Mouse (Mus musculus): ENCODE measurements around the gene Kifc5b. TPM values are rescaled to one million over a fixed set of nuclear protein-coding genes. Genes with fewer than 3 reads are reported as not detected.

The Kifc5b gene
- polyA plus RNA-seq (2012; rRNA removed): 6.8 and 7.6 TPM in 2 replicates

DNA sequence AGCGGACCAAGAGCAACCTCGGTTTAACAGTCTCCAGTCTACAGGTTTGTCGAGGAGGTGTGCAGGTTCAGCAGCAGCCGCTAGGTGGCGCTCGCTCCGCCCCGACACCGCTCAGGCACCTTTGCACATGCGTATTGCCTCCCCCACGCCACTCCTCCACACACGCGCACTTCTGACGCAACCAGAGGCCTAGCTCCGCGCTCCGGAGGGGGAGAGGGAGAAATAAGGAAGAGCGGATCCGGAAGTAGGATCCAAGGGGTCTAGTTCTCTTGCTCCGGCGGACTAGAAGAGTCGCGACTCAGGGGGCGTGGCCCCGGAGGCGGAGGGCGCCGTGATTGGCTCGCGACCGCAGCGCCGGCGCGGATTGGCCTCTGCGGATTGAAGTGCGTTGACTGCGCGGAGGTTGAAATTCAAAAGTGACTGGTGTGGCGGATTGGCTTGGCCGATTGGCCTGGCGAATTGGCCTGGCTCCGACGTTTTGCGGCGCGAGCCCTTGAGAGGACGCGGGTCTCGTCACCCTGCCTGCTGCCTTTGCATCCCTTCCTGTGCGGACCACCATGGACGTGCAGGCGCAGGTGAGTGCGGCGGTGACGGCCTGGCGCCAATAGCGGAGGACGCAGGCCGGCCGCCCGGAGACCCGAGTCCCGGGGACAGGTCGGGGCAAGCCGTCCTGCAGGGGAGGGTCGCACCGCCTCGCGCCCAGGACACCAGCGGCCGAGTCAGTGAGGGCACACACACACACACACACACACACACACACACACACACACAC, at the start of gene Kifc5b:
TSS of gene Kifc5b (plus strand) at position 381 of the 772 bp plus-strand sequence.
- H3K27ac ChIP-seq (ENCODE audit: insufficient read depth, low read length): no peak within 1 kb of the TSS
- under 1% methylated on average over 72 of the region's 72 CpGs for WGBS
- TF ChIP-seq CTCF (IDR thresholded peaks at IDR 0.05; ENCODE audit: extremely low read depth, insufficient read depth, insufficient read length, insufficient replicate concordance): peak; percentile 99
- TF ChIP-seq POLR2A (IDR thresholded peaks at IDR 0.05; ENCODE audit: low read depth, low read length): no peak

DNA sequence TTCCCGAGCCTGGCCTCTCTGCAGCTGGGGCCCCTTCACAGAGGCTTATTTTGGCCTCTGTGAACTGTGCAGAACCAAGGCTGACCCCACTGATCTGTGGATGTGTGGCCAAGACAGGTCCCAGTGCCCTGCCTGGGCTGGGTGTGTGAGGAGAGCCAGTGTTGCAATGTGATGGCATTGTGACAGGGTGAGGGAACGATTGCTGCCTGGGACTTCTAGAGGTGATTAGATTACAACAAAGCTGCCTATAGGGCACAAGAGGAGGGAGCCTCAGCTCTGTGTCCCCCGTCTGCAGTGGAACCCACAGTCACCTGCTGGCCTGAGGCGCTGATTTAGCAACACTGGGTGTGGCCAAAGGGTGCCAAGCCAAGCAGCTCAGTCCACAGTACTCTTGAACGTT, 48.1 kb upstream of the Kifc5b start:
- Histone ChIP-seq H3K27me3 (ENCODE audit: control insufficient read depth, insufficient read depth, low read length) (no peaks in the 10 kb centered on the region), H3K27ac (ENCODE audit: insufficient read depth, low read length) (no peak overlapping the region), H3K4me1 (ENCODE audit: control insufficient read depth, insufficient read depth, insufficient read length) (no peaks in the 10 kb centered on the region; the same call in none of the 2 replicates), H3K4me3 (ENCODE audit: extremely low read depth, insufficient read depth, insufficient read length) (no peak overlapping the region), H3K36me3 (ENCODE audit: control insufficient read depth, insufficient read depth, low read length) (no peaks in the 10 kb centered on the region)
- WGBS: 52% methylated on average over 5 of the region's 5 CpGs
- no peak for TF ChIP-seq POLR2A (IDR thresholded peaks at IDR 0.05; ENCODE audit: low read depth, low read length)
- no peak for TF ChIP-seq CTCF (IDR thresholded peaks at IDR 0.05; ENCODE audit: extremely low read depth, insufficient read depth, insufficient read length, insufficient replicate concordance)
- no peak for DNase-seq (ENCODE audit: low read depth in 1 of 2, low spot score in 2 of 2)

More for the DNA sequence above, at the start of gene Kifc5b:
- Histone ChIP-seq H3K36me3 (ENCODE audit: control insufficient read depth, insufficient read depth, low read length) (no peaks in the 10 kb centered on the region; the same call in 1 of the 2 replicates), H3K27me3 (ENCODE audit: control insufficient read depth, insufficient read depth, low read length) (no peaks in the 10 kb centered on the region), H3K4me1 (ENCODE audit: control insufficient read depth, insufficient read depth, insufficient read length) (no peaks in the 10 kb centered on the region), H3K4me3 (ENCODE audit: extremely low read depth, insufficient read depth, insufficient read length) (peak within 1 kb of the TSS; percentile 74)
- peak; percentile 96 to 98 for DNase-seq (ENCODE audit: low read depth in 1 of 2, low spot score in 2 of 2)

DNA sequence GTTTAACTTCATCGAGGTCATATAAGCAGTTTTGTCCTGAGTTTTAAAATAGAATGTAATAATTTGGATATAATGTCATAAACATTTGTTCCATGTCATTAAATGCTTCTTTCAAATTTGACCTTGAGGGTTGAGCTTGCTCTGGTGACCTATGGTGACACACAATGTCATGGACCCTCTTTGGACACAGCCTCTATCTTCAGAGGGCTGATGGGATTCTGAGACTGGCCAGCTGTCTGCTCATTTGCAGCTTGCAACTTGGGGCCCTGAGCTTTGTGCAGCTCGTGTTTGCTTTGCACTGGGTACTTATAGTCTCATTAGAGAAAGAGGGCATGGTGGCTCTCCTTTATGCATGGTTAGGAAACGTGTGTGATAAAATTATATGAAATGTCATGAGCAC, 44.0 kb upstream of the Kifc5b start:
- Histone ChIP-seq H3K4me1 (ENCODE audit: control insufficient read depth, insufficient read depth, insufficient read length) (no peaks in the 10 kb centered on the region; the same call in 1 of the 2 replicates), H3K36me3 (ENCODE audit: control insufficient read depth, insufficient read depth, low read length) (no peaks in the 10 kb centered on the region), H3K4me3 (ENCODE audit: extremely low read depth, insufficient read depth, insufficient read length) (no peak overlapping the region), H3K27ac (ENCODE audit: insufficient read depth, low read length) (no peak overlapping the region), H3K27me3 (ENCODE audit: control insufficient read depth, insufficient read depth, low read length) (no peaks in the 10 kb centered on the region)
- DNase-seq (ENCODE audit: low read depth in 1 of 2, low spot score in 2 of 2): no peak
- TF ChIP-seq CTCF (IDR thresholded peaks at IDR 0.05; ENCODE audit: extremely low read depth, insufficient read depth, insufficient read length, insufficient replicate concordance) (no peak), POLR2A (IDR thresholded peaks at IDR 0.05; ENCODE audit: low read depth, low read length) (no peak)
- 77% methylated on average over 3 of the region's 3 CpGs for WGBS

DNA sequence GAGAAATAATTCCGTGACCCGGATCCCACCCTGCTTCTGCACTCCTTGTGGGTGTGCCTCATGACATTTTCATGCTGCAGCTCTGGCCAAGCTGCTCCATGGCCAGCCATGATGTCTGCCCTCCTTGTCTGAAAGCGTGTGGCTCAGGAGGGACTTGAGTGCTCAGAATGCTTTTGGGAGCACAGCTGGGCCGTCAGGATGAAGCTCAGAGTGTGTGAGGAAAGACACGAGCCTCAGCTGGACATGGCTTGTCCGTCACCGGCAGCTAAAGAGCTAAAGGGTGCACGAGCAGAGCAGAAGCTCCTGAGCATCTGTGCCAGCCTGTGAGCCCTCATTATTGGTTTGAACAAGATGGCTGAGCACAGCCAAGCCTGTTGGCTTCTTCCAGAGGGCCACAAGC, 43.4 kb upstream of the Kifc5b start:
- Histone ChIP-seq H3K36me3 (ENCODE audit: control insufficient read depth, insufficient read depth, low read length) (no peaks in the 10 kb centered on the region), H3K27me3 (ENCODE audit: control insufficient read depth, insufficient read depth, low read length) (no peaks in the 10 kb centered on the region), H3K4me3 (ENCODE audit: extremely low read depth, insufficient read depth, insufficient read length) (no peak overlapping the region), H3K4me1 (ENCODE audit: control insufficient read depth, insufficient read depth, insufficient read length) (no peaks in the 10 kb centered on the region; the same call in 1 of the 2 replicates), H3K27ac (ENCODE audit: insufficient read depth, low read length) (no peak overlapping the region)
- WGBS: 77% methylated on average over 8 of the region's 8 CpGs
- no peak for TF ChIP-seq CTCF (IDR thresholded peaks at IDR 0.05; ENCODE audit: extremely low read depth, insufficient read depth, insufficient read length, insufficient replicate concordance)
- no peak for TF ChIP-seq POLR2A (IDR thresholded peaks at IDR 0.05; ENCODE audit: low read depth, low read length)
- no peak for DNase-seq (ENCODE audit: low read depth in 1 of 2, low spot score in 2 of 2)

GRCm38 (mm10) chr17:26874542-26874941, 42.3 kb upstream of the Kifc5b start:
- TF ChIP-seq CTCF (IDR thresholded peaks at IDR 0.05; ENCODE audit: extremely low read depth, insufficient read depth, insufficient read length, insufficient replicate concordance) (no peak), POLR2A (IDR thresholded peaks at IDR 0.05; ENCODE audit: low read depth, low read length) (no peak)
- WGBS: 88% methylated on average over 11 of the region's 11 CpGs
- Histone ChIP-seq H3K4me3 (ENCODE audit: extremely low read depth, insufficient read depth, insufficient read length) (no peak overlapping the region), H3K36me3 (ENCODE audit: control insufficient read depth, insufficient read depth, low read length) (no peaks in the 10 kb centered on the region), H3K27me3 (ENCODE audit: control insufficient read depth, insufficient read depth, low read length) (no peaks in the 10 kb centered on the region), H3K4me1 (ENCODE audit: control insufficient read depth, insufficient read depth, insufficient read length) (no peaks in the 10 kb centered on the region; the same call in 1 of the 2 replicates), H3K27ac (ENCODE audit: insufficient read depth, low read length) (no peak overlapping the region)
- no peak for DNase-seq (ENCODE audit: low read depth in 1 of 2, low spot score in 2 of 2)

DNA sequence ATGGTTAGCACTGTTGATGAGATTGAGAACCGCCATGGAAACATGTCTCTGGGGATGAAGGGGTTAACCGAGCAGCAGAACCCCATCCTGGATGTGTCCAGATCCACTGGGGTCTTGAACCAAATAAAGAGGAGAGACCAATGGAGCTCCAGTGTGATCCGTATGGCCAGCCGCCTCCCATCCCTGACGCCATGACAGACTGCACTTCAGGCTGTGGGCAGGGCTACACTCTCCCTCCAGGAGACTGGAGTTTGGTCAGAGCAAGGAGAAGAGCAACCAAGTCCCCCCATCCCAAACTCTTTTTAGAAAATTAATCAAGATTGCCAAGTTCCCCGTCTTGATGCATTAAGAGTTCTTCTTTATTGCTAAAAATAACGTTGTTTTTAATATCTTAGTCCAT, 39.0 kb upstream of the Kifc5b start:
- TF ChIP-seq POLR2A (IDR thresholded peaks at IDR 0.05; ENCODE audit: low read depth, low read length) (no peak), CTCF (IDR thresholded peaks at IDR 0.05; ENCODE audit: extremely low read depth, insufficient read depth, insufficient read length, insufficient replicate concordance) (no peak)
- H3K4me1 ChIP-seq (ENCODE audit: control insufficient read depth, insufficient read depth, insufficient read length): no peaks in the 10 kb centered on the region
- H3K27ac ChIP-seq (ENCODE audit: insufficient read depth, low read length): no peak overlapping the region
- no peak for DNase-seq (ENCODE audit: low read depth in 1 of 2, low spot score in 2 of 2)
- H3K27me3 ChIP-seq (ENCODE audit: control insufficient read depth, insufficient read depth, low read length): no peaks in the 10 kb centered on the region
- no peaks in the 10 kb centered on the region for H3K36me3 ChIP-seq (ENCODE audit: control insufficient read depth, insufficient read depth, low read length)
- WGBS: 91% methylated on average over 7 of the region's 7 CpGs
- no peak overlapping the region for H3K4me3 ChIP-seq (ENCODE audit: extremely low read depth, insufficient read depth, insufficient read length)

DNA sequence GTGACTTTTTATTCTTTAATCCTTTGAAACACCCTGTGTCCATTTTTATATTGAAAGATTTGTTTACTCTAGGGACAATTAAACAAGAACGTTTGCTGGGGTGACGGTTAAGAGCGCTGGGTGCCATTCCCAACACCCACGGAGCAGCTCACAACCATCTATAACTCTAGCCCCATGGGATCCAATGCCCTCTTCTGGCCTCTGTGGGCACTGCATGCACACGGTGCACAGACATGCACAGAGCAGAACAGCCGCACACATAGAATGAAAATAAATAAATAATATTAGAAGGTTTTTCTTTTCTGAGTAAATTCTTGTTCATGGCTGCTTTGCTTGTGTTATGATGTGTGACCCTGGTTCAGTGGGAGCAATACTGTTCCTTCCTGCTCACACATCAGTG, 37.7 kb upstream of the Kifc5b start:
- TF ChIP-seq CTCF (IDR thresholded peaks at IDR 0.05; ENCODE audit: extremely low read depth, insufficient read depth, insufficient read length, insufficient replicate concordance) (no peak), POLR2A (IDR thresholded peaks at IDR 0.05; ENCODE audit: low read depth, low read length) (no peak)
- no peaks in the 10 kb centered on the region for H3K4me1 ChIP-seq (ENCODE audit: control insufficient read depth, insufficient read depth, insufficient read length)
- no peaks in the 10 kb centered on the region for H3K36me3 ChIP-seq (ENCODE audit: control insufficient read depth, insufficient read depth, low read length)
- H3K27ac ChIP-seq (ENCODE audit: insufficient read depth, low read length): no peak overlapping the region
- no peak overlapping the region for H3K4me3 ChIP-seq (ENCODE audit: extremely low read depth, insufficient read depth, insufficient read length)
- 94% methylated on average over 6 of the region's 6 CpGs for WGBS
- H3K27me3 ChIP-seq (ENCODE audit: control insufficient read depth, insufficient read depth, low read length): no peaks in the 10 kb centered on the region
- no peak for DNase-seq (ENCODE audit: low read depth in 1 of 2, low spot score in 2 of 2)

All from spleen, adult 2 months (tissue).